19 mouse cellular contexts compared by ENCODE assay signal in genomic region chr5:143892255-143892886, GRCm38 (mm10). TPM values are rescaled to one million over a fixed set of nuclear protein-coding genes. Genes with fewer than 3 reads are reported as not detected.
A peak's percentile ranks its signal among the peaks of the same experiment; 100 is the strongest.
DNase-seq lines count a peak whose midpoint lies in the region; ATAC-seq and TF ChIP-seq lines count a peak whose summit lies in the region.
"Had no signal": no experiment of that assay in that cellular context is flagged by ENCODE, and none has a peak within 500 bp of the region (broad histone marks: within the 10 kb centered on the region; RNA-seq: fewer than 3 reads in every experiment).

No protein-coding gene starts in this region.

- no peaks in the 10 kb centered on the region for H3K79me2 ChIP-seq in heart, adult 2 months (replicated peaks; ENCODE audit: control insufficient read depth, insufficient read depth, low read length)

- 62% methylated on average over 9 of the region's 9 CpGs for WGBS in heart, adult 2 months

- H3K36me3 ChIP-seq in heart, adult 2 months (ENCODE audit: control insufficient read depth, insufficient read depth, low read length) = no peaks in the 10 kb centered on the region

- H3K9ac ChIP-seq in heart, adult 2 months (ENCODE audit: low read depth, low read length) = no peak overlapping the region
- H3K9ac ChIP-seq: embryonic facial prominence, embryonic 12.5 days; hindbrain, embryonic 13.5 days; lung, embryonic 14.5 days had no signal

- no peak for TF ChIP-seq EP300 in heart, adult 2 months (IDR thresholded peaks at IDR 0.05; ENCODE audit: insufficient read depth, low read depth, low read length)

- ATAC-seq in megakaryocyte progenitor cell, adult 5-6 weeks (replicated peaks; ENCODE audit: poor library complexity) = peak; percentile 13; the same call in 1 of the 2 replicates
- ATAC-seq in granulocyte monocyte progenitor cell, adult 5-6 weeks (replicated peaks; ENCODE audit: poor library complexity, severe bottlenecking) = no peak

- intact Hi-C loops in heart, adult 2 months (cut with DNase I) = no loop called here
- intact Hi-C loops in heart, postnatal 14 days (cut with DNase I) = no loop called here
- intact Hi-C loops in left cerebral cortex, adult 2 months (cut with DNase I) = no loop called here

- H3K27ac ChIP-seq in heart, adult 2 months = no peak overlapping the region
- H3K27ac ChIP-seq in left cerebral cortex, adult 2 months = no peak overlapping the region
- H3K27ac ChIP-seq: embryonic facial prominence, embryonic 12.5 days; hindbrain, embryonic 13.5 days had no signal

- no peak for DNase-seq in heart, adult 2 months
- no peak for DNase-seq in heart, postnatal 14 days
- no peak for DNase-seq in left cerebral cortex, adult 2 months (ENCODE audit: extremely low spot score in 1 of 2, low spot score in 2 of 2)
- no peak for DNase-seq in left cerebral cortex, adult 8-10 months (ENCODE audit: low spot score in 2 of 2)
- DNase-seq in brain, adult 2 months (ENCODE audit: low read depth, low spot score) = peak; percentile 51
- DNase-seq in adrenal gland, adult 18-20 months (ENCODE audit: low spot score in 2 of 2) = no peak
- DNase-seq: cerebellum, adult 9-11 months; kidney, adult 8-10 months; left cerebral cortex, postnatal 4 days; lung, embryonic 14.5 days; right cerebral cortex, adult 18-20 months had no signal

- TF ChIP-seq CTCF in heart, adult 2 months (IDR thresholded peaks at IDR 0.05) = peak; percentile 40
- TF ChIP-seq CTCF in left cerebral cortex, adult 2 months (IDR thresholded peaks at IDR 0.05) = peak; percentile 44

- no peak for TF ChIP-seq POLR2A in heart, adult 2 months (IDR thresholded peaks at IDR 0.05; ENCODE audit: insufficient read depth, low read depth, low read length)

- no peaks in the 10 kb centered on the region for H3K4me1 ChIP-seq in heart, adult 2 months (ENCODE audit: control insufficient read depth, insufficient read depth, low read length)
- H3K4me1 ChIP-seq: embryonic facial prominence, embryonic 12.5 days; hindbrain, embryonic 13.5 days had no signal

- no peaks in the 10 kb centered on the region for H3K27me3 ChIP-seq in heart, adult 2 months (ENCODE audit: control insufficient read depth, insufficient read depth, low read length)
- H3K27me3 ChIP-seq: embryonic facial prominence, embryonic 12.5 days; hindbrain, embryonic 13.5 days had no signal

- H3K4me3 ChIP-seq in heart, adult 2 months = no peak overlapping the region
- H3K4me3 ChIP-seq in left cerebral cortex, adult 2 months = no peak overlapping the region
- H3K4me3 ChIP-seq: embryonic facial prominence, embryonic 12.5 days; hindbrain, embryonic 13.5 days had no signal

RNA-seq across cellular contexts. Expression of gene Ankrd61, which starts 5.1 kb away (rescaled TPM):
- total RNA-seq in heart, adult 2 months (2021) = not detected
- 0.10 and 0.23 TPM in 2 replicates for polyA plus RNA-seq in heart, adult 2 months (2012; rRNA removed)
- total RNA-seq in heart, postnatal 14 days (2021) = not detected
- not detected for total RNA-seq in left cerebral cortex, adult 2 months (2021)
- total RNA-seq in left cerebral cortex, adult 8-10 months (2022) = under 1 TPM in 1 of 4 experiments, not detected in 3; 0.24 TPM
- not detected in 2 replicates for total RNA-seq in megakaryocyte progenitor cell, adult 5-6 weeks (2015)
- not detected in 2 replicates for total RNA-seq in megakaryocyte progenitor cell, adult 5-6 weeks (2017)
- total RNA-seq in granulocyte monocyte progenitor cell, adult 5-6 weeks (2014; fragmentation: Nextera tagmentation) = not detected in 2 replicates
- not detected in 2 replicates for total RNA-seq in granulocyte monocyte progenitor cell, adult 5-6 weeks (2017)
- not detected for total RNA-seq in adrenal gland, adult 18-20 months (2021)
- total RNA-seq: gastrocnemius, adult 18-20 months had no signal

RNA-seq across cellular contexts. Expression of gene Aimp2, which starts 17.3 kb away (rescaled TPM):
- 10 to 100 TPM; 30.4 to 32.5 TPM for total RNA-seq in heart, adult 2 months (2021)
- 40.6 and 50.4 TPM in 2 replicates for polyA plus RNA-seq in heart, adult 2 months (2012; rRNA removed)
- total RNA-seq in heart, postnatal 14 days (2021) = 10 to 100 TPM; 31.5 to 35.7 TPM
- 10 to 100 TPM; 30.0 to 32.6 TPM for total RNA-seq in left cerebral cortex, adult 2 months (2021)
- 10 to 100 TPM; 27.6 to 32.1 (median 29.9) TPM for total RNA-seq in left cerebral cortex, adult 8-10 months (2022)
- total RNA-seq in megakaryocyte progenitor cell, adult 5-6 weeks (2015) = 62.4 and 71.2 TPM in 2 replicates
- 74.0 and 86.7 TPM in 2 replicates for total RNA-seq in megakaryocyte progenitor cell, adult 5-6 weeks (2017)
- 30.0 and 72.5 TPM in 2 replicates for total RNA-seq in granulocyte monocyte progenitor cell, adult 5-6 weeks (2014; fragmentation: Nextera tagmentation)
- 101 and 115 TPM in 2 replicates for total RNA-seq in granulocyte monocyte progenitor cell, adult 5-6 weeks (2017)
- 10 to 100 TPM; 31.4 to 35.2 TPM for total RNA-seq in adrenal gland, adult 18-20 months (2021)

RNA-seq across cellular contexts. Expression of gene Pms2, which starts 17.4 kb away (rescaled TPM):
- total RNA-seq in heart, adult 2 months (2021) = 1 to 10 TPM; 3.3 to 3.5 TPM
- 1.5 and 3.9 TPM in 2 replicates for polyA plus RNA-seq in heart, adult 2 months (2012; rRNA removed)
- 1 to 10 TPM; 5.6 to 7.6 TPM for total RNA-seq in heart, postnatal 14 days (2021)
- total RNA-seq in left cerebral cortex, adult 2 months (2021) = 10 to 100 TPM; 17.0 to 19.2 TPM
- total RNA-seq in left cerebral cortex, adult 8-10 months (2022) = 10 to 100 TPM; 18.2 to 22.7 (median 21.7) TPM
- 20.4 and 29.3 TPM in 2 replicates for total RNA-seq in megakaryocyte progenitor cell, adult 5-6 weeks (2015)
- 26.5 and 38.3 TPM in 2 replicates for total RNA-seq in megakaryocyte progenitor cell, adult 5-6 weeks (2017)
- 21.7 and 33.0 TPM in 2 replicates for total RNA-seq in granulocyte monocyte progenitor cell, adult 5-6 weeks (2014; fragmentation: Nextera tagmentation)
- total RNA-seq in granulocyte monocyte progenitor cell, adult 5-6 weeks (2017) = 35.4 and 42.6 TPM in 2 replicates
- total RNA-seq in adrenal gland, adult 18-20 months (2021) = 1 to 10 TPM; 7.1 to 7.5 TPM

RNA-seq across cellular contexts. Expression of gene Gm42421, which starts 35.6 kb away (rescaled TPM):
- not detected for total RNA-seq in heart, adult 2 months (2021)
- 0.18 and 0.32 TPM in 2 replicates for polyA plus RNA-seq in heart, adult 2 months (2012; rRNA removed)
- under 1 TPM in 1 of 2 experiments, not detected in 1; 0.50 TPM for total RNA-seq in heart, postnatal 14 days (2021)
- total RNA-seq in left cerebral cortex, adult 2 months (2021) = 1 to 10 TPM in 1 of 2 experiments, not detected in 1; 2.9 TPM
- 1 to 10 TPM in 3 of 4 experiments, under 1 TPM in 1; 0.91 to 2.3 (median 1.6) TPM for total RNA-seq in left cerebral cortex, adult 8-10 months (2022)
- 1.2 and 1.5 TPM in 2 replicates for total RNA-seq in megakaryocyte progenitor cell, adult 5-6 weeks (2015)
- 0.64 TPM in 1 of 2 replicates, not detected in the other for total RNA-seq in megakaryocyte progenitor cell, adult 5-6 weeks (2017)
- not detected in 2 replicates for total RNA-seq in granulocyte monocyte progenitor cell, adult 5-6 weeks (2014; fragmentation: Nextera tagmentation)
- 1.0 TPM in 1 of 2 replicates, not detected in the other for total RNA-seq in granulocyte monocyte progenitor cell, adult 5-6 weeks (2017)
- not detected for total RNA-seq in adrenal gland, adult 18-20 months (2021)
- total RNA-seq: gastrocnemius, adult 18-20 months; neutrophil, adult 5-6 weeks had no signal
- polyA plus RNA-seq: large intestine, adult 2 months; spleen, adult 2 months had no signal

RNA-seq across cellular contexts. Expression of gene Rsph10b, which starts 40.5 kb away (rescaled TPM):
- total RNA-seq in heart, adult 2 months (2021) = under 1 TPM in 1 of 2 experiments, not detected in 1; 0.30 TPM
- 0.47 and 0.50 TPM in 2 replicates for polyA plus RNA-seq in heart, adult 2 months (2012; rRNA removed)
- under 1 TPM; 0.34 to 0.53 TPM for total RNA-seq in heart, postnatal 14 days (2021)
- 1 to 10 TPM; 4.0 to 6.0 TPM for total RNA-seq in left cerebral cortex, adult 2 months (2021)
- 1 to 10 TPM; 4.0 to 6.2 (median 5.0) TPM for total RNA-seq in left cerebral cortex, adult 8-10 months (2022)
- 0.32 TPM in 1 of 2 replicates, not detected in the other for total RNA-seq in megakaryocyte progenitor cell, adult 5-6 weeks (2015)
- not detected in 2 replicates for total RNA-seq in megakaryocyte progenitor cell, adult 5-6 weeks (2017)
- total RNA-seq in granulocyte monocyte progenitor cell, adult 5-6 weeks (2014; fragmentation: Nextera tagmentation) = 0.92 TPM in 1 of 2 replicates, not detected in the other
- total RNA-seq in granulocyte monocyte progenitor cell, adult 5-6 weeks (2017) = not detected in 2 replicates
- total RNA-seq in adrenal gland, adult 18-20 months (2021) = 1 to 10 TPM in 1 of 2 experiments, under 1 TPM in 1; 0.74 to 6.5 TPM
